ENCODE assay signal across 20 mouse cellular contexts in genomic region chr2:178155176-178155916, GRCm38 (mm10). TPM values are rescaled to one million over a fixed set of nuclear protein-coding genes. Genes with fewer than 3 reads are reported as not detected.
DNase-seq lines count a peak whose midpoint lies in the region; ATAC-seq and TF ChIP-seq lines count a peak whose summit lies in the region.
"Had no signal": no experiment of that assay in that cellular context is flagged by ENCODE, and none has a peak within 500 bp of the region (broad histone marks: within the 10 kb centered on the region; RNA-seq: fewer than 3 reads in every experiment).

No protein-coding gene starts in this region.

- H3K4me3 ChIP-seq in forebrain, embryonic 14.5 days (ENCODE audit: low read depth, low read length): no peak overlapping the region
- no peak overlapping the region for H3K4me3 ChIP-seq in forebrain, embryonic 10.5 days
- H3K4me3 ChIP-seq in hindbrain, embryonic 14.5 days (replicated peaks; ENCODE audit: low read length): no peak overlapping the region
- H3K4me3 ChIP-seq in hindbrain, embryonic 10.5 days: no peak overlapping the region
- no peak overlapping the region for H3K4me3 ChIP-seq in hindbrain, postnatal 0 days (ENCODE audit: low read length)
- H3K4me3 ChIP-seq in lung, adult 2 months (replicated peaks; ENCODE audit: extremely low read depth, low read depth, low read length): no peak overlapping the region
- H3K4me3 ChIP-seq in intestine, embryonic 15.5 days (replicated peaks): no peak overlapping the region
- H3K4me3 ChIP-seq: embryonic facial prominence, embryonic 12.5 days; heart, embryonic 15.5 days; midbrain, embryonic 12.5 days had no signal

- whole genome bisulfite sequencing in forebrain, embryonic 14.5 days: 82% methylated on average over 8 of the region's 8 CpGs
- 86% methylated on average over 8 of the region's 8 CpGs for WGBS in forebrain, embryonic 10.5 days
- WGBS in hindbrain, embryonic 14.5 days: 80% methylated on average over 8 of the region's 8 CpGs
- WGBS in hindbrain, embryonic 10.5 days: 89% methylated on average over 8 of the region's 8 CpGs
- WGBS in hindbrain, postnatal 0 days: 70% methylated on average over 8 of the region's 8 CpGs
- 74% methylated on average over 8 of the region's 8 CpGs for WGBS in lung, adult 2 months
- WGBS in intestine, embryonic 15.5 days: 81% methylated on average over 8 of the region's 8 CpGs

- peaks cover 4% of the 10 kb centered on the region for H3K4me1 ChIP-seq in forebrain, embryonic 14.5 days (ENCODE audit: control insufficient read depth, insufficient read depth, low read length)
- peaks cover 11% of the 10 kb centered on the region for H3K4me1 ChIP-seq in forebrain, embryonic 10.5 days
- H3K4me1 ChIP-seq in hindbrain, embryonic 14.5 days (replicated peaks; ENCODE audit: control insufficient read depth, insufficient read depth, low read length): peaks cover 18% of the 10 kb centered on the region
- H3K4me1 ChIP-seq in hindbrain, embryonic 10.5 days (replicated peaks): peaks cover 11% of the 10 kb centered on the region
- H3K4me1 ChIP-seq in hindbrain, postnatal 0 days (ENCODE audit: insufficient read depth, low read length): peaks cover 27% of the 10 kb centered on the region
- H3K4me1 ChIP-seq in lung, adult 2 months (ENCODE audit: control insufficient read depth, insufficient read depth, low read length): no peaks in the 10 kb centered on the region
- no peaks in the 10 kb centered on the region for H3K4me1 ChIP-seq in intestine, embryonic 15.5 days (replicated peaks)

- H3K36me3 ChIP-seq in forebrain, embryonic 14.5 days (ENCODE audit: control insufficient read depth, insufficient read depth, low read length): no peaks in the 10 kb centered on the region
- H3K36me3 ChIP-seq in forebrain, embryonic 10.5 days (replicated peaks): no peaks in the 10 kb centered on the region
- H3K36me3 ChIP-seq in hindbrain, embryonic 14.5 days (replicated peaks; ENCODE audit: control insufficient read depth, insufficient read depth): no peaks in the 10 kb centered on the region
- no peaks in the 10 kb centered on the region for H3K36me3 ChIP-seq in hindbrain, embryonic 10.5 days
- H3K36me3 ChIP-seq in hindbrain, postnatal 0 days (ENCODE audit: insufficient read depth, low read length): no peaks in the 10 kb centered on the region
- no peaks in the 10 kb centered on the region for H3K36me3 ChIP-seq in intestine, embryonic 15.5 days
- H3K36me3 ChIP-seq: embryonic facial prominence, embryonic 12.5 days; heart, embryonic 15.5 days; midbrain, embryonic 12.5 days had no signal

- ATAC-seq in forebrain, embryonic 14.5 days: no peak; the same call in 1 of the 2 replicates
- no peak for ATAC-seq in hindbrain, embryonic 14.5 days (ENCODE audit: low FRiP score)
- ATAC-seq in hindbrain, postnatal 0 days: no peak
- no peak for ATAC-seq in intestine, embryonic 15.5 days
- ATAC-seq: activated CD4-positive, CD25-positive, alpha-beta regulatory T cell, adult 4 months; inflammation-experienced regulatory T-cells, adult 6 months; Patski had no signal

- H3K27ac ChIP-seq in forebrain, embryonic 14.5 days (ENCODE audit: low read depth, low read length): peak overlapping the region; percentile 0; the same call in 1 of the 2 replicates
- H3K27ac ChIP-seq in forebrain, embryonic 10.5 days: no peak overlapping the region
- peak overlapping the region; percentile 79 for H3K27ac ChIP-seq in hindbrain, embryonic 14.5 days
- H3K27ac ChIP-seq in hindbrain, embryonic 10.5 days: no peak overlapping the region; the same call in 1 of the 2 replicates
- H3K27ac ChIP-seq in hindbrain, postnatal 0 days: peak overlapping the region; percentile 76
- no peak overlapping the region for H3K27ac ChIP-seq in intestine, embryonic 15.5 days
- H3K27ac ChIP-seq: embryonic facial prominence, embryonic 12.5 days; heart, embryonic 15.5 days; stomach, postnatal 0 days had no signal

- TF ChIP-seq CTCF in hindbrain, postnatal 0 days (IDR thresholded peaks at IDR 0.05; ENCODE audit: low read depth): no peak
- TF ChIP-seq CTCF in lung, adult 2 months (IDR thresholded peaks at IDR 0.05; ENCODE audit: insufficient read depth, low read length): no peak

- TF ChIP-seq POLR2A in lung, adult 2 months (IDR thresholded peaks at IDR 0.05; ENCODE audit: borderline replicate concordance, extremely low read depth, low read depth, low read length): no peak

- H3K4me2 ChIP-seq in forebrain, embryonic 14.5 days (ENCODE audit: low read length): no peak overlapping the region
- no peak overlapping the region for H3K4me2 ChIP-seq in hindbrain, embryonic 14.5 days (replicated peaks)
- no peak overlapping the region for H3K4me2 ChIP-seq in hindbrain, postnatal 0 days (ENCODE audit: low read depth, low read length)
- H3K4me2 ChIP-seq in intestine, embryonic 15.5 days (replicated peaks): no peak overlapping the region
- H3K4me2 ChIP-seq: embryonic facial prominence, embryonic 12.5 days; heart, embryonic 15.5 days; liver, embryonic 11.5 days; lung, embryonic 14.5 days; midbrain, embryonic 12.5 days had no signal

- no peak for DNase-seq in forebrain, embryonic 14.5 days (ENCODE audit: low spot score)
- no peak for DNase-seq in forebrain, embryonic 10.5 days (ENCODE audit: extremely low spot score, low spot score)
- no peak for DNase-seq in hindbrain, embryonic 14.5 days (ENCODE audit: low spot score)
- DNase-seq in hindbrain, embryonic 10.5 days (ENCODE audit: low spot score): no peak
- peak; percentile 43 for DNase-seq in adrenal gland, postnatal 10 days
- no peak for DNase-seq in hindbrain, postnatal 0 days (ENCODE audit: low spot score)
- no peak for DNase-seq in lung, adult 2 months
- DNase-seq: B cell, adult 2 months; gastrocnemius, postnatal 25 days had no signal

- H3K27me3 ChIP-seq in forebrain, embryonic 14.5 days (replicated peaks; ENCODE audit: control insufficient read depth, insufficient read depth, low read length): no peaks in the 10 kb centered on the region
- H3K27me3 ChIP-seq in forebrain, embryonic 10.5 days (ENCODE audit: poor library complexity, severe bottlenecking): no peaks in the 10 kb centered on the region
- H3K27me3 ChIP-seq in hindbrain, embryonic 14.5 days (ENCODE audit: control insufficient read depth, insufficient read depth, low read length): no peaks in the 10 kb centered on the region
- no peaks in the 10 kb centered on the region for H3K27me3 ChIP-seq in hindbrain, embryonic 10.5 days (ENCODE audit: insufficient read depth, poor library complexity, severe bottlenecking)
- H3K27me3 ChIP-seq in hindbrain, postnatal 0 days (ENCODE audit: insufficient read depth, low read length): no peaks in the 10 kb centered on the region
- no peaks in the 10 kb centered on the region for H3K27me3 ChIP-seq in intestine, embryonic 15.5 days (replicated peaks)
- H3K27me3 ChIP-seq: embryonic facial prominence, embryonic 12.5 days; midbrain, embryonic 12.5 days; Patski had no signal

- H3K9ac ChIP-seq in forebrain, embryonic 14.5 days (ENCODE audit: low read length): no peak overlapping the region
- H3K9ac ChIP-seq in hindbrain, embryonic 14.5 days: no peak overlapping the region
- no peak overlapping the region for H3K9ac ChIP-seq in hindbrain, postnatal 0 days (replicated peaks; ENCODE audit: low read length)
- no peak overlapping the region for H3K9ac ChIP-seq in intestine, embryonic 15.5 days
- H3K9ac ChIP-seq: embryonic facial prominence, embryonic 12.5 days; heart, embryonic 15.5 days; lung, embryonic 14.5 days; midbrain, embryonic 12.5 days had no signal

- no peaks in the 10 kb centered on the region for H3K9me3 ChIP-seq in forebrain, embryonic 14.5 days (replicated peaks; ENCODE audit: control insufficient read depth, low read length)
- H3K9me3 ChIP-seq in forebrain, embryonic 10.5 days: no peaks in the 10 kb centered on the region
- H3K9me3 ChIP-seq in hindbrain, embryonic 14.5 days (ENCODE audit: control insufficient read depth, low read length): no peaks in the 10 kb centered on the region
- H3K9me3 ChIP-seq in hindbrain, embryonic 10.5 days: no peaks in the 10 kb centered on the region
- no peaks in the 10 kb centered on the region for H3K9me3 ChIP-seq in hindbrain, postnatal 0 days (ENCODE audit: low read length)
- H3K9me3 ChIP-seq in intestine, embryonic 15.5 days: no peaks in the 10 kb centered on the region
- H3K9me3 ChIP-seq: embryonic facial prominence, embryonic 12.5 days; heart, embryonic 15.5 days; midbrain, embryonic 12.5 days had no signal

RNA-seq across cellular contexts. Expression of gene Phactr3, which starts 36.6 kb away (rescaled TPM):
- polyA plus RNA-seq in forebrain, embryonic 14.5 days (2014; fragmentation: Nextera tagmentation; extraction: Ambion mirVana): 56.4 and 66.7 TPM in 2 replicates
- 4.2 and 4.9 TPM in 2 replicates for polyA plus RNA-seq in forebrain, embryonic 10.5 days (2016; fragmentation: Nextera tagmentation; extraction: Ambion mirVana)
- 56.9 and 64.2 TPM in 2 replicates for polyA plus RNA-seq in hindbrain, embryonic 14.5 days (2014; fragmentation: Nextera tagmentation; extraction: Ambion mirVana)
- 7.1 and 11.1 TPM in 2 replicates for polyA plus RNA-seq in hindbrain, embryonic 10.5 days (2016; fragmentation: Nextera tagmentation; extraction: Ambion mirVana)
- total RNA-seq in adrenal gland, postnatal 10 days (2021): 1 to 10 TPM; 3.1 to 3.3 TPM
- 70.4 and 92.7 TPM in 2 replicates for total RNA-seq in hindbrain, postnatal 0 days (2014; rRNA removed)
- polyA plus RNA-seq in hindbrain, postnatal 0 days (2015; fragmentation: Nextera tagmentation; extraction: Ambion mirVana): 66.2 and 67.2 TPM in 2 replicates
- polyA plus RNA-seq in lung, adult 2 months (2012; rRNA removed): 0.20 and 0.38 TPM in 2 replicates
- polyA plus RNA-seq in intestine, embryonic 15.5 days (2015; fragmentation: Nextera tagmentation; extraction: Ambion mirVana): 2.0 and 3.4 TPM in 2 replicates
- total RNA-seq: common myeloid progenitor, adult 5-6 weeks; gastrocnemius, postnatal 25 days had no signal
- polyA plus RNA-seq: Patski had no signal

Comparison
In these comparisons a context has a peak if more than half of its experiments do, and no peak if none do; other contexts are left out.
1. H3K27ac ChIP-seq: peak in forebrain, embryonic 14.5 days (single experiment), hindbrain, embryonic 14.5 days (single experiment) and hindbrain, postnatal 0 days (single experiment); none in forebrain, embryonic 10.5 days (single experiment), hindbrain, embryonic 10.5 days (single experiment) and intestine, embryonic 15.5 days (single experiment).